Mouse (Mus musculus): Measurements from ENCODE around the gene Ldhc. TPM values are rescaled to one million over a fixed set of nuclear protein-coding genes. Genes with fewer than 3 reads are reported as not detected.
"Not testable (repeated sequence)": the region's sequence is repeated elsewhere in the genome, so short reads cannot be mapped to it uniquely, and the experiment has no call there.

The Ldhc gene
- polyA plus RNA-seq (2014; fragmentation: Nextera tagmentation; extraction: Ambion mirVana): 0.24 TPM in 1 of 2 replicates, not detected in the other

DNA sequence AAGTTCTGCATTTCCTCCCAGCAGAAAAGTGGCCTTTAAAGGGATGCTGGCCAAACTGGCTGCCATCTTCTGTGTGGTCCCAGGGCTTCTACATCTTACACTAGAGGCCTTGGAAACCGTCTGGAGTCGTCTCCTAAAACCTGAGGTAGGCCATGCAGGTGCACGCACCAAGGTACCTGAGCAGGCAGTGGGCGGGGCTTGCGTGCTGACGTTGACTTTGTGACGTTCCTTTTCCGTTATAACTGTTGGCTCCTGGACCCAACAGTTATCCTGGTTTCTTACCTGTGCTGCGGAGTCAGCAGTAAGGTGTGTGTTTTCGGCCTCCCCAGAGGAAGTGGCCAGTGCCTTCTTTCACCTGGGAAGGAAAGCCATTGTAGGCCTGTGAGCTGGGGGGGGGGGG is at the start of gene Ldhc:
TSS of gene Ldhc (plus strand) at position 208 of the 400 bp plus-strand sequence.
- no peak for ATAC-seq (ENCODE audit: insufficient number of reproducible peaks, insufficient read depth, low FRiP score, low read depth)
- H3K4me3 ChIP-seq (ENCODE audit: low read depth, low read length): no peak within 1 kb of the TSS
- H3K4me2 ChIP-seq (replicated peaks; ENCODE audit: low read depth, low read length): no peak within 1 kb of the TSS
- 37% methylated on average over 10 of the region's 10 CpGs for WGBS
- H3K27me3 ChIP-seq (ENCODE audit: control insufficient read depth, insufficient read depth, low read length): no peaks in the 10 kb centered on the region
- no peak within 1 kb of the TSS for H3K9ac ChIP-seq (replicated peaks; ENCODE audit: low read depth, low read length)
- H3K9me3 ChIP-seq (ENCODE audit: control insufficient read depth, low read depth, low read length): no peaks in the 10 kb centered on the region
- no peak within 1 kb of the TSS for H3K27ac ChIP-seq (ENCODE audit: low read length)
- no peaks in the 10 kb centered on the region for H3K36me3 ChIP-seq (ENCODE audit: control insufficient read depth, insufficient read depth, low read length)
- H3K4me1 ChIP-seq (ENCODE audit: control insufficient read depth, insufficient read depth, low read length): no peaks in the 10 kb centered on the region

DNA sequence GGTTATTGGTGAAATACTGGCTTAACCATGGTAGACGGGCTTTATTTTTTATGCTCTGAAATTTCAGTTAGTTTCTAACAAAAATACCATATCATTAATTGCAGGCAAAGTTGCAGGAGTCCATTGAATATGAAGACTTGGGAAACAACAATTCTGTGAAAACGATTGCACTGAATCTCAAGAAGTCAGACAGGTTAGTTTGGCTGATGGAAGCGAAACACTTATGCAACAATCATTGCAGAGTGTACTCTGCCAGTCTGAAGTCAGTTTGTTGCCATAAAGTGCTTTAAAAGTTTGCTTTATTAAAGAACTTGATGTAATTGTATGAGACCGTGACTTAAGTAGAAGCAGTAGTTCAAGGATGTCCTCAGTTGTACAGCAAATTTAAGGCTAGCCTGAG is 47.0 kb upstream of the Ldhc start:
- no peaks in the 10 kb centered on the region for H3K9me3 ChIP-seq (ENCODE audit: control insufficient read depth, low read depth, low read length)
- H3K9ac ChIP-seq (replicated peaks; ENCODE audit: low read depth, low read length): no peak overlapping the region
- no peak overlapping the region for H3K27ac ChIP-seq (ENCODE audit: low read length)
- no peaks in the 10 kb centered on the region for H3K4me1 ChIP-seq (ENCODE audit: control insufficient read depth, insufficient read depth, low read length)
- H3K4me3 ChIP-seq (ENCODE audit: low read depth, low read length): no peak overlapping the region
- ATAC-seq (ENCODE audit: insufficient number of reproducible peaks, insufficient read depth, low FRiP score, low read depth): no peak
- H3K27me3 ChIP-seq (ENCODE audit: control insufficient read depth, insufficient read depth, low read length): no peaks in the 10 kb centered on the region
- peaks cover 68% of the 10 kb centered on the region for H3K36me3 ChIP-seq (ENCODE audit: control insufficient read depth, insufficient read depth, low read length)
- WGBS: 92% methylated on average over 4 of the region's 4 CpGs
- no peak overlapping the region for H3K4me2 ChIP-seq (replicated peaks; ENCODE audit: low read depth, low read length)

DNA sequence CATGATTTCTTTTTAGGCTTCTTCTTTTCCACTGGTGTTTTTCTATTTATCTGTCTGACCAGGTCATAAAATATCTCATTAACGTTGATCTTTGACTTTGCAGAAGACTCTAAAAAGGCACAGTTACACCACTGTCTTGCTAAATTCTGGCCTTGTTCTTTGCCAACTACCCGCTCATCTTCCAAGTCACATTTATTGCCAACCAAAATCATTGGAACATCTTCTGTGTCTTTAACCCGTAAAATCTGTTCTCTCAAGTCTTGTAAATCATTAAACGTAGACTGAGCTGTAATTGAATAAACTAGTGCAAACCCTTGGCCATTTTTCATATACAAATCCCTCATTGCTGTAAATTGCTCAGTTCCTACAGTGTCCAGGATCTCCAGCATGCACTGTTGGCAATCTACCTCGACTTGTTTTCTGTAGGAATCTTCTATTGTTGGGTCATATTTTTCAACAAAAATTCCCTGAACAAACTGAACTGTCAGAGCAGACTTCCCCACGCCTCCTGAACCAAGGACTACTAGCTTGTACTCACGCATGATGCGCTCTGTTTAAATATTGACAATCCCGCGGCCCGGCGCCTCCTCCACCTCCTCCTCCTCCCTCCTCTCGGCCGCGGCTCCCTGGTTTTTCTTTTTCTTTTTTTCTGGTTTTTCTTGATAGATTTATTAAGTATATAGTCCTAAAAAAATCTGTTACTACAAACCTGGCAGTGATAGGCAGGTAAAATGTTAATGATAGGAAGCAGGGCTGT is 39.9 kb upstream of the Ldhc start:
- H3K36me3 ChIP-seq (ENCODE audit: control insufficient read depth, insufficient read depth, low read length): peaks cover 44% of the 10 kb centered on the region
- H3K9me3 ChIP-seq (ENCODE audit: control insufficient read depth, low read depth, low read length); H3K4me1 ChIP-seq (ENCODE audit: control insufficient read depth, insufficient read depth, low read length); H3K27me3 ChIP-seq (ENCODE audit: control insufficient read depth, insufficient read depth, low read length); H3K27ac ChIP-seq (ENCODE audit: low read length); H3K9ac ChIP-seq (replicated peaks; ENCODE audit: low read depth, low read length); H3K4me2 ChIP-seq (replicated peaks; ENCODE audit: low read depth, low read length); ATAC-seq (ENCODE audit: insufficient number of reproducible peaks, insufficient read depth, low FRiP score, low read depth); H3K4me3 ChIP-seq (ENCODE audit: low read depth, low read length): not testable (repeated sequence)
- WGBS: 68% methylated on average over 15 of the region's 15 CpGs

DNA sequence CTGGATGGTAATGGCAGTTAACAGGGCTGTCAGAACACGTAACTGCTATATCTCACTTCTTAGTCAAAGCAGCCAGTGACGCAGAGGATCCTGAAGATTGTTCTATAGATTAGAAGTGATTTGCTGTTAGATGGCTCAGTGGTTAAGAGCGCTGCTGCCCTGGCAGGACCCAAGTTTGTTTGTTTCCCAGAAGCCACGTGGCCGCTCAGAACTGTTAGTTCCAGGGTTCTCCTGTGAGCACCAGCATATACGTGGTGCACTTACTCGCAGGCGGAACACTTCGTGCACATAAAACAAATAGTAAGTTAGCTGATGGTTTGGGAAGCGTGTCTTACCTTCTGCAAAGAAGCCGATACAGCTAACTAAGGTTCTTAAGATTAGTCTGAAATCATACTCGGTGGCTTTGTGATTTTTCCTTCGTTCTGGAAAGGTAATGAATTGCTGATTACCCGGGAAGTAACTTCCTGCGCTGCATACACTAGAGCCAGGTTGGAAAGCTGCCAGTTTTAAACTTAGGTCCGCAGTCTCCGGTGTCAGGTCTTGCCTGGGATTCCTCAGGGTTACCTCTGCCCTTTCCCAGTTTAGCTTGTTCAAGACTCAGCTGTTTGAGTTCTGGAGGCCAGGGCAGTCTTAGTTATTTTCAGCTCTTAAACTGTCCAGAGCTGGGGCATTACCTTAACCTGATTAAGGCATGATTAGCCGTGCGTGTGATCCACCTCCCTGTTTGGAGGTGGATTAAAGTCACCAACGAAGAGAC is 33.8 kb upstream of the Ldhc start:
- Histone ChIP-seq H3K4me1 (ENCODE audit: control insufficient read depth, insufficient read depth, low read length) (no peaks in the 10 kb centered on the region), H3K27ac (ENCODE audit: low read length) (no peak overlapping the region), H3K27me3 (ENCODE audit: control insufficient read depth, insufficient read depth, low read length) (no peaks in the 10 kb centered on the region), H3K9me3 (ENCODE audit: control insufficient read depth, low read depth, low read length) (no peaks in the 10 kb centered on the region), H3K4me2 (replicated peaks; ENCODE audit: low read depth, low read length) (no peak overlapping the region), H3K9ac (replicated peaks; ENCODE audit: low read depth, low read length) (no peak overlapping the region), H3K36me3 (ENCODE audit: control insufficient read depth, insufficient read depth, low read length) (peaks cover 14% of the 10 kb centered on the region), H3K4me3 (ENCODE audit: low read depth, low read length) (no peak overlapping the region)
- ATAC-seq (ENCODE audit: insufficient number of reproducible peaks, insufficient read depth, low FRiP score, low read depth): no peak
- 57% methylated on average over 20 of the region's 20 CpGs for WGBS

DNA sequence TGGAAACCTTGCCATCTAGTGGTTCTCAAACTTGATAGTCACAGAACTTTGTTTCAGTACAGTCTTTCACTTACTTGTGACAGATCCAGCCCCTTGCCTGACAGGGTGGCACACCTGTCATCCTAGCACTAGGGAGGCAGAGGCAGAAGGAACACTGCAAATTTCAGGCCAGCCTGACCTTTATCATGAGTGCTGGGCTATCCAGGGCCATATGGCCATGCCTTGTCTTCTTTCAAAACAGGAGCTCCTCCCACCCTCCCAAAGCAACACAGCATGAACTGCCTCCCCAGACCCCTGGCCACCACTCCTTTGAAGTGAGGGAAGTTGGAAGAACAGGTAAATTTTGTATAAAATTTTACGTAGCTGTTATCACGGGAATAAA is 33.2 kb upstream of the Ldhc start:
- no peak for ATAC-seq (ENCODE audit: insufficient number of reproducible peaks, insufficient read depth, low FRiP score, low read depth)
- no peak overlapping the region for H3K4me2 ChIP-seq (replicated peaks; ENCODE audit: low read depth, low read length)
- WGBS: 81% methylated on average over 2 of the region's 2 CpGs
- H3K36me3 ChIP-seq (ENCODE audit: control insufficient read depth, insufficient read depth, low read length): peaks cover 9% of the 10 kb centered on the region
- no peak overlapping the region for H3K9ac ChIP-seq (replicated peaks; ENCODE audit: low read depth, low read length)
- no peak overlapping the region for H3K27ac ChIP-seq (ENCODE audit: low read length)
- H3K9me3 ChIP-seq (ENCODE audit: control insufficient read depth, low read depth, low read length): no peaks in the 10 kb centered on the region
- no peak overlapping the region for H3K4me3 ChIP-seq (ENCODE audit: low read depth, low read length)
- H3K27me3 ChIP-seq (ENCODE audit: control insufficient read depth, insufficient read depth, low read length): no peaks in the 10 kb centered on the region
- no peaks in the 10 kb centered on the region for H3K4me1 ChIP-seq (ENCODE audit: control insufficient read depth, insufficient read depth, low read length)

DNA sequence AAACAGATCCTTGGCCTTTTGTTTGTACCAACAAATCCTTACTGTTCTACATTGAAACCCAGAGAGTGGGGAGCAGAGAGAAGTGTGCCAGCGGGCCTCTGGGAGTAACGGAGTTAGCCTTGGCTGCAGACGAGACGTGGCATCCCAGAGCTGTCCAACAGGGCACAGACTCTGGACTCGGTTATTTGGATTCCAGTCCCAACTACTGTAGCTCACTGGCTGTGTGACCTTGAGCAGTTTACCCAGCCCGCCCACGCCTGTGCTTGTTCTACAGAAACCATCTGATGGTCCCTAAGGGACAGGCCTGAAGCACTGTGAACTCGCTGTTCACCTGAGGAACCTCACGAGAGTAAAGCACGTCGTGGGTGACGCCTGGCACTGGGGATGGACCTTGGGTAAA is 31.1 kb upstream of the Ldhc start:
- Histone ChIP-seq H3K9ac (replicated peaks; ENCODE audit: low read depth, low read length) (no peak overlapping the region), H3K4me2 (replicated peaks; ENCODE audit: low read depth, low read length) (no peak overlapping the region), H3K27ac (ENCODE audit: low read length) (no peak overlapping the region), H3K4me1 (ENCODE audit: control insufficient read depth, insufficient read depth, low read length) (no peaks in the 10 kb centered on the region), H3K4me3 (ENCODE audit: low read depth, low read length) (no peak overlapping the region), H3K27me3 (ENCODE audit: control insufficient read depth, insufficient read depth, low read length) (no peaks in the 10 kb centered on the region), H3K9me3 (ENCODE audit: control insufficient read depth, low read depth, low read length) (no peaks in the 10 kb centered on the region), H3K36me3 (ENCODE audit: control insufficient read depth, insufficient read depth, low read length) (no peaks in the 10 kb centered on the region)
- 85% methylated on average over 12 of the region's 12 CpGs for WGBS
- no peak for ATAC-seq (ENCODE audit: insufficient number of reproducible peaks, insufficient read depth, low FRiP score, low read depth)

DNA sequence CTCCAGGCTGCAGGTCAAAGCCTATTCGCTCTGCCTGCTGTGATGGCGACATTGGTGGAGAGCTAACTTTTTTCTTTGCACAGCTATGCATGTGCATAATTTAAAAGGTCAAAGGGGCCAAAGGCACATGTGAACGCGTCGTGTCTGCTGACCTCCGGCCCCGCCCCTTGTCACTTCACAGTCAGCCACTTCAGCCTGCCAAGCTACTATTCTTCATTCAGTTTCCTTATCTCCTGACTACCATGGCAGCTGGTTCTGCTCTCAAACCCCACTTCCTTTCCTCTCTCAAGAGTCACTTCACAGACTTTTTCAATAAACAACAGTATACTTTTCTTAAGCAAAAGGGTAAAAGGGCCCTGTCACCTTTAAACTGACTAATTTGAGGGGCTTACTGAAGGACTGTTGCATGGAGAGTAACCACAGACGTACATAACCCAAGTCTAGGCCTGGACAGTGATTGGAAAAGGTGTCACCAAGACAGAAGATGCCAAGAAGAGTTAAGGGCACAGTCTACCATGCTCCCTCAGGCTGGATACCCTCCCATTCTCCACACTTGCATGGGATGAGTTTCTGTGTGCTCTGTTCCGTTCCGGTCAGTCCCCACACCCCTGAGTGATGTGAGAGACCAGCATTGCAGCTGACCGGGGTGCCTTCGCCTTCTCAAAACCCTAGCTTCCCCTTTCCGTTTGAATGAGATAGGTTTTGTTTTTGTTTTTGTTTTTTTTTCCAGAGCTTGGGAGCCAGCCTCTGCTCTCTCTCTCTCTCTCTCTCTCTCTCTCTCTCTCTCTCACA is 30.0 kb upstream of the Ldhc start:
- no peak overlapping the region for H3K4me3 ChIP-seq (ENCODE audit: low read depth, low read length)
- H3K4me2 ChIP-seq (replicated peaks; ENCODE audit: low read depth, low read length): no peak overlapping the region
- WGBS: 47% methylated on average over 13 of the region's 13 CpGs
- H3K4me1 ChIP-seq (ENCODE audit: control insufficient read depth, insufficient read depth, low read length): no peaks in the 10 kb centered on the region
- no peak overlapping the region for H3K27ac ChIP-seq (ENCODE audit: low read length)
- H3K9me3 ChIP-seq (ENCODE audit: control insufficient read depth, low read depth, low read length): no peaks in the 10 kb centered on the region
- ATAC-seq (ENCODE audit: insufficient number of reproducible peaks, insufficient read depth, low FRiP score, low read depth): no peak
- H3K27me3 ChIP-seq (ENCODE audit: control insufficient read depth, insufficient read depth, low read length): no peaks in the 10 kb centered on the region
- H3K9ac ChIP-seq (replicated peaks; ENCODE audit: low read depth, low read length): no peak overlapping the region
- H3K36me3 ChIP-seq (ENCODE audit: control insufficient read depth, insufficient read depth, low read length): no peaks in the 10 kb centered on the region

DNA sequence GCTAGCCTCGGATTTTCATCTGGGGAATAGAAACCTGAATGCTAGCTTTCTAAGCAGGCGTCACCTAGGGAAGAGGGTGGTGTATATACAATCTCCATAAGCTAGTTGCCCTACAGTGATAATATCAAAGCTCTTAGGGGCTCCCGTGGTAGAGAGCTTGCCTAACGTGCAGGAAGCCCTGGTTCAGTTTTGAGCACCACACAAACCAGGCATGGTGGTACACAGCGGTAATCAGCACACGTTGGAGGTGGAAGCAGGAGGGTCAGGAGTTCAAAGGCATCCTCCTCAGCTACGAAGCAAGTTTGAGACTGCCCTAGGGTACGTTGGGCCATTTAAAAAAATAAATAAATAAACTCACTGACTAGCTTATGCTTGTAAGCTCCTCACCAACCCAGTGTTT is 29.3 kb upstream of the Ldhc start:
- Histone ChIP-seq H3K9ac (replicated peaks; ENCODE audit: low read depth, low read length) (no peak overlapping the region), H3K36me3 (ENCODE audit: control insufficient read depth, insufficient read depth, low read length) (no peaks in the 10 kb centered on the region), H3K4me1 (ENCODE audit: control insufficient read depth, insufficient read depth, low read length) (no peaks in the 10 kb centered on the region), H3K4me2 (replicated peaks; ENCODE audit: low read depth, low read length) (no peak overlapping the region), H3K9me3 (ENCODE audit: control insufficient read depth, low read depth, low read length) (no peaks in the 10 kb centered on the region), H3K4me3 (ENCODE audit: low read depth, low read length) (no peak overlapping the region), H3K27me3 (ENCODE audit: control insufficient read depth, insufficient read depth, low read length) (no peaks in the 10 kb centered on the region), H3K27ac (ENCODE audit: low read length) (no peak overlapping the region)
- ATAC-seq (ENCODE audit: insufficient number of reproducible peaks, insufficient read depth, low FRiP score, low read depth): no peak
- 76% methylated on average over 8 of the region's 8 CpGs for WGBS

All from stomach, embryonic 14.5 days (tissue).